Mouse (Mus musculus): ENCODE data around the gene Ctps2. TPM values are rescaled to one million over a fixed set of nuclear protein-coding genes. Genes with fewer than 3 reads are reported as not detected.

Ctps2 gene
- polyA plus RNA-seq, 1 experiment from 2014 or later = 45.8 TPM

DNA sequence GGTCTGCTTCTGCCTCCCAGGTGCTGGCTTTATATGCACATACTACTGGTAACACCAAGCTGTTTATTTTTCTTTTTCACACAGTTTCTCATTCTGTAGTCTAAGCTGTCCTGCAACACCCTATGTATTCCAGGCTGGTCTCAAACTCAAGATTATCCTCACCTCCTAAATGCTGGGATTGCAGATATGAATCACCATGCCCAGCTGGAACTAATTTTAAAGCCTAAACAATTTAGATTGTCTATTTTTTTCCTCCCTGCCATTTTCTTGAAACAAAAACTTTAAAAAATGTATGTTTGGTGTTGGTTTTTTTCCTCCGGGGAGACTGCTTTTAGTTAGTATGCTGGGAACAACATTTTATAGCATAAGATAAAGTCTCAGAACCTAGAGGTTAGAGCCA lies 141.7 kb downstream of the Ctps2 start:
- H3K36me3 ChIP-seq (ENCODE audit: control insufficient read depth, insufficient read depth) = no peaks in the 10 kb centered on the region
- H3K9ac ChIP-seq (ENCODE audit: low read depth, low read length) = no peak overlapping the region
- WGBS (ENCODE audit: insufficient replicate concordance) = 54% methylated on average over 1 of the region's 1 CpGs
- H3K4me3 ChIP-seq (ENCODE audit: low read depth, low read length) = no peak overlapping the region
- H3K9me3 ChIP-seq (replicated peaks; ENCODE audit: control insufficient read depth, low read length) = no peaks in the 10 kb centered on the region
- H3K4me2 ChIP-seq (ENCODE audit: low read depth, low read length) = no peak overlapping the region
- H3K27ac ChIP-seq (ENCODE audit: low read length) = no peak overlapping the region
- ATAC-seq (ENCODE audit: low read depth) = no peak
- no peaks in the 10 kb centered on the region for H3K4me1 ChIP-seq (ENCODE audit: control insufficient read depth, low read depth, low read length)
- H3K27me3 ChIP-seq (ENCODE audit: control insufficient read depth, insufficient read depth, low read depth, low read length) = no peaks in the 10 kb centered on the region

DNA sequence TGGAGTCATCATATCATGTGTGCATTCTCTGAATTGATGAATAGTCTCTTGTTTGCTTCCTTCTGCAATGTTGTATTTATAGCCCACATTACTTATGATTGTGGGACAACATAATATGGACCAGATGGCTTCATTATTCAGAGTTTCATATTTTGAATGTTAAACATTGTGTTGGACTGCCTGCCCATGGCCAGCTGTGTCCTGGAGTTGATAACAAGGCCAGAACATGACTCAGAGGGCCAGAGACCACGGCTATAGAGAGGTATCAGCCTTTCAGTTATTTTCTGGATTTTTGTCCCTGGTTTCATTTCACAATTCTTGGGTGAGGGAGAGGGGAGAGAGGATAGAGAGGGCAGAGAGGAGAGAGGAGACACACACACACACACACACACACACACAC lies 162.9 kb downstream of the Ctps2 start:
- Histone ChIP-seq H3K9me3 (replicated peaks; ENCODE audit: control insufficient read depth, low read length) (no peaks in the 10 kb centered on the region), H3K9ac (ENCODE audit: low read depth, low read length) (no peak overlapping the region), H3K27me3 (ENCODE audit: control insufficient read depth, insufficient read depth, low read depth, low read length) (no peaks in the 10 kb centered on the region), H3K4me1 (ENCODE audit: control insufficient read depth, low read depth, low read length) (no peaks in the 10 kb centered on the region), H3K36me3 (ENCODE audit: control insufficient read depth, insufficient read depth) (no peaks in the 10 kb centered on the region), H3K4me3 (ENCODE audit: low read depth, low read length) (no peak overlapping the region), H3K4me2 (ENCODE audit: low read depth, low read length) (no peak overlapping the region), H3K27ac (ENCODE audit: low read length) (no peak overlapping the region)
- 48% methylated on average over 1 of the region's 1 CpGs for WGBS (ENCODE audit: insufficient replicate concordance)
- ATAC-seq (ENCODE audit: low read depth) = no peak

MicroRNAs encoded within 50 kb of the gene (microRNA counts, 519-probe panel; counts per million panel counts)
- 2,403 counts per million, percentile 59 among the panel's probes with 10 or more counts for microRNA mmu-miR-3473

Small RNA genes within 50 kb of the gene (microRNA-seq; reads per million reads assigned to microRNA genes)
- gene Mir3473a = not detected

Other genes starting within 250 kb of the Ctps2 start
- gene Rbbp7, start 140.8 kb upstream of the Ctps2 start, polyA plus RNA-seq (2015; fragmentation: Nextera tagmentation; extraction: Ambion mirVana) = 354 and 355 TPM in 2 replicates
- 7.6 and 7.8 TPM in 2 replicates for gene Txlng, start 71.8 kb upstream of the Ctps2 start, polyA plus RNA-seq (2015; fragmentation: Nextera tagmentation; extraction: Ambion mirVana)
- gene Syap1, start 12.8 kb upstream of the Ctps2 start, polyA plus RNA-seq (2015; fragmentation: Nextera tagmentation; extraction: Ambion mirVana) = 11.7 and 12.3 TPM in 2 replicates
- gene S100g, start 63.4 kb downstream of the Ctps2 start, polyA plus RNA-seq (2015; fragmentation: Nextera tagmentation; extraction: Ambion mirVana) = 9.9 and 13.4 TPM in 2 replicates